Mouse (Mus musculus): ENCODE results near the gene Cpa5.

Cpa5 gene

DNA sequence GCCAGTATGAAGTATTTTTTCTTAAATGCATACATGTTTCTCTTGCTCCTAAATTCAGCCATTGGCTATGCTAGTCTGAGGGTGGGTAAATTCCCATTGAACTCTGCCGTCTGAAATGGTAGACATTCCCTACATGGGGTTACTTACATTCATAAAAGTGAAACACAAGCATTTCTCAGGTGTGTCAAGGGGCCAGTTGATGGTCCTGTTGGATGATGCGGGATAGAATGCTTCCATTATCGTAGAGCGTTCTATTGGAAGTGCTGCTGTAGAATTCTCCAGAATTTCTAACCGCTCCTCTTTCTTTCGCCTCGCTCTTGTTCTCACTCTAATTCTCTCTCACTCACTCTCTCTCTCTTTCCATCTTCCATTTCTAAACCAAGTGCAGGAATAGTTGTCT lies at the start of gene Cpa5:
Gene Cpa5, plus strand, starts transcription at position 301 of the 400 bp plus-strand sequence.
- no peak for DNase-seq

- no peak for DNase-seq
These were observed 48.7 kb upstream of the Cpa5 start for GRCm38 (mm10) chr6:30562132-30562531.

- no peak for DNase-seq
These were observed 47.2 kb upstream of the Cpa5 start for GRCm38 (mm10) chr6:30563575-30563974.

- no peak for DNase-seq
These were observed 46.8 kb upstream of the Cpa5 start for GRCm38 (mm10) chr6:30564051-30564450.

- DNase-seq: no peak
These were observed 42.7 kb upstream of the Cpa5 start, which contains the start of gene Cpa4 for GRCm38 (mm10) chr6:30568069-30568468. Cpa4 (plus strand) TSS chr6:30568369.

- DNase-seq: no peak
These were observed 41.5 kb upstream of the Cpa5 start for GRCm38 (mm10) chr6:30569331-30569730.

- no peak for DNase-seq
These were observed 40.8 kb upstream of the Cpa5 start for GRCm38 (mm10) chr6:30570012-30570411.

DNA sequence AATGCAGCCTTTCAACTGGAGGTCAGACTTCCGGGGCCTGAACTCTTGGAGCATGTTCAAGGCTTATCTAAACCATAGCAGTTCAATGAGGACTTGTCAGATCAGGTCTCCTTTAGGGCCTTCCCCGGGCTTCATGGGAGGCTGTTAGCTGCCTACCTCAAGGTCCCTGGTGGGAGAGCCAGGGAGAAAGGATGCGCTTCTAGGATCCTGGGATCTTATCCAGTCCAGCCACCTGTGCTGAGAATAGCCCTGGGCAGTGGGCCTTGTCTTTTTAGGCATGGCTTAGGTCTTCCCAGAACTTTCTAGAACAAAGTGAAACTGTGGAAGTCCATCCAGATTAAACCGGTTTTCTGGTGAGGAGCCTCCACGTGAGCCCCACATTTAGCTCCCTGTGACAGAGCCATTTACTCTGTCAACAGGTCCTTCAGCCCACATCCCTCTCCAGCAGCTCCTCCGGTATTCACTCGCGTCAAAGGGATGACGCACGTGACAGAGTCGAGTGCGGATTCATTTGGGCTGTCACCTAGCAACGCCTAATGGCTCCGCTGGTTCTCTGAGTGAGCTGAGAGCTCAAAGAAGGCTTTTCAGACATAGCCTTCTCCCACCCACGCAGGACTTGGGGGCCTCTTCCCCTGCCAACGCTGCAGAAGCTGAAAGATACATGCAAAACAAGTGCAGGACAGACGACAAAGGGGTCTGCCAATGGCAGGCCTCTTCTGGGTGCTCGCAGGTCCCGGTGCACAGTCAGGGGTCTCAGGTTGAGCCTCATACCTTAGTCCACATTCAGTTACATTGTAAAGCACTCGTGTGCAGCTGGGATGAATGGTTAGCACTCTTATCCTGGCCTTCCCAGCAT lies 38.1 kb upstream of the Cpa5 start:
- DNase-seq: no peak

DNA sequence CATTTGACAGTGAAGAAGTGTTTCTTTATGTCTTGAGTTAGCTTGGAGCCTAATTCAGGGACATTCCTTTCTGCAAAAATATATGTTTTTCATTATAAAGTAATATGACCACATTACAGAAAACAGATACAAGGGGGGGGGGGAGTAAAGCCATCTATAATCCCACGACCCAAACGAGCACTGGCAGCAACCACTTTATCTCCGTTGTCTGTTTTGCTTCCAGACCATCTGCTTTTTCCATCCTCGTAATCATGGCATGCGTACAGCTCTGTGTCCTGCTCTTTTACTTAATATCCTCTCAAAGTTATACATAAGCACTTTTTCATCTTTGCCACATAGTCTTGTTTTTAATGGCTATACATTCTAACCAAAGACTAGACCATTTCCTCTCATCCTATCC lies 37.4 kb upstream of the Cpa5 start:
- DNase-seq: no peak

DNA sequence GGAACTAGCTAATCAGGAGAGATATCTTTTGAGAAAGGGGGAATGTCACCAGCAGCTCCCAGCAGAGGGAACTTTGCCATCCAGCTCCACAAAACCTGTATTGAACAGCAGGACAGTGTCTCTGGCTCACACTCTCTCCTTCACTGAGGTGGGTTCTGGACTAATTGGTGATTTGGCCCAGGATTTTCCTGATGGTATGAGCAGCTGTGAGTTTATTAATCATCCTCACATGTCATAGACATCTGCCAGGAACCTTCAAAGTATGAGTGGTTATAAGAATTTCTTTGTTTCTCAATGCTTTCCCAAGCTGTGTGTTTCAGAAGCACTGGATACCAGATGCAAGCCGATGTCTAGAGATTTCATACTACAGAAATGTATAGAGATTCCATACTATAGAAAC lies 35.9 kb upstream of the Cpa5 start:
- DNase-seq: no peak

GRCm38 (mm10) chr6:30576477-30577203 lies 34.2 kb upstream of the Cpa5 start:
- no peak for DNase-seq

GRCm38 (mm10) chr6:30579961-30580840 lies 30.6 kb upstream of the Cpa5 start:
- DNase-seq: no peak

DNA sequence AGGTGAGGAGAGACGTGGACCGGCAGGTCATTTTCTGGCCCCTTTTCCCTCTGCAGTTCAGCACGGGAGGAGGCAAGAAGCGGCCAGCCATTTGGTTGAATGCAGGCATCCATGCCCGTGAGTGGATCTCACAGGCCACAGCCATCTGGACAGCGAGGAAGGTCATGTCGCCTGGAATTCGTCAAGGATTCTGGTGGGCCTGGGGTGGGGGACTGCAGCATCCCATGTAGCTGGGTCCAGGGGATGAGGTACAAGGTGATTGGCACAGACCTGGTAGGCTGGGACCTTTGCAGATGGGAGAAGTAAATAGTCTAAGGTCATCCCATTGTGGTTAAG lies 30.0 kb upstream of the Cpa5 start:
- DNase-seq: no peak

GRCm38 (mm10) chr6:30586886-30587442 lies 23.8 kb upstream of the Cpa5 start:
- DNase-seq: no peak

GRCm38 (mm10) chr6:30589819-30590218 lies 21.0 kb upstream of the Cpa5 start:
- no peak for DNase-seq

DNA sequence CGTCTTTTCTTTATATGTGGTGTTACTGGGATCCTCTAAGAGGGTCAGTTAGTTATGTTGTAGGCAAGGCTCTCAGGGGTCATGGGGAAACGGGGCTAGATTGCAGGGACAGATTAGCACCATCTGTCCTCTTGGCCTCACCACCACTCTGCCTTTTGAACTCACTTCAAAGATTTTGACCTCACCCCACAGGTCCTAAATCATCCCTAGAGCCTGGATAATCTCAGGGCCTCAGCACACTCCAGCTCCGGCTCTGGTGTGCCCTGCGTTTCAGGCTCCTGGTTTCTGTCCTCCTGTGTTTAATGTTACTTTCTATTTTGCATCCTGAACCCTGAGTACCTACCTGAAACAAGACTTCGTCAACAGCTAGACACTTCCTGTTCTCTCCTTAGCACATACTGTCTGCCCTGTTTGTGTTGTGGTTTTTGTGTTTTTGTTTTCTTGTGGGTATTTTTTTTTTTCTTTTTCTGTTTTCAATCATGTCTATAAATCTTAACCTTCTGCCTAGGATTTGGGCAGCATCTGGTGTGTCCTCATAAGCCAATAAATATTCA lies 18.9 kb upstream of the Cpa5 start:
- no peak for DNase-seq

DNA sequence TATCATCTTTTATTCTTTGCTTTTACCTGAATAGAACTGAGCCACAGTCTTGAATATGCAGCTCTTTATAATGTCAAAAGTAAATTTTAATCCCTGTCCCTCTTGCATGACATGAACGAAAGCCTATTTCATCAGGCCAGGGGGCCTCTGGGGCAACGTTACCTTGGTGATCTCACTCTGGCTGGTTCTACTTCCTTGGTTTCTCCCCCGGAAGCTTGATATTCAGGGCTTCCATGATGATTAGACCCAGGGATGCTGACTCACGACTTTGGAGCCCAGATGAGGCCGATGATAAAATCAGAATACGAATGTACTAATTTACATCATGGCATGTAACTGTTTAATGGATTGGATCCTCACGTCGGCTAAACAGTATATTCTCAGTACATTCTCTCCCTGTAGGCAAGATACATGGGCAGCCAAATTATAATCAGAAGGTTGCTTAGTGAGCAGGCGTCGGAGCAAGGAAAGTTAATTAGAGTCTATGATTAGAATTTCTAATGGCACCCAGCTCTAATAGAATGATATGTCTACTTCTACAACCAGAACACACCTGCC lies 18.3 kb upstream of the Cpa5 start:
- DNase-seq: no peak

GRCm38 (mm10) chr6:30594364-30594763 lies 16.4 kb upstream of the Cpa5 start:
- DNase-seq: no peak

DNA sequence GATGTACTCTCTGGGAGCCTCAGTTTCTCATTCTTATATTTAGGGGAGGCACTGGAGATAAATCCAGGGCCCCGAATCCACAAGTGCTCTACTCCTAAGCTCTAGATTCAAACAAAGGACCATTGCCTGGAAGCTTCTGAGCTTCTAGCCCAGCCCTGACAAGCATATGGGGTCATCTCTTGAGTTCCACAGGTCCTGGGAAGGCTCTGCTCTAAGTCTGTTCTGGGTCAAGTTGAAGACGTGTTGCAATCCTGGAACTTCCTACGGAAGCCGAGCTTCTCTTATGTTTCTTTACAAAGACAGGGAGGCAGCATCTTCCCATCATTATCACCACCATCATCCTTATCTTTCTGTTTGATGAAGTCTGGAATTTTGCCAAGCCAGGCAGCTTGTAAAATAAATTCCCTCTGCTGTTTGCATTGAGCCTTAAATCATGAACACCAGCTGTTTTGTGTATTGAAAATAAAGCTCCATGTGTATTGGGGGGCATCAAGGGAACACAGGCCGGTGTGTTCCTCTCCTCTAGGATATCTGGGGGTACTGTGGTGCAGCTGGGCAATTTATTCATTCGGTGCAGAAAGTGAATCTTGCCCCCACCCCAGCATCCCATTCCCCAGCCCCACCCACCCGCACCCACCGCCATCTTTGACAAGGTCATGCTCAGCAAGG lies 14.4 kb upstream of the Cpa5 start:
- DNase-seq: no peak

GRCm38 (mm10) chr6:30600033-30600432 lies 10.8 kb upstream of the Cpa5 start:
- DNase-seq: peak; percentile 39

- DNase-seq: no peak
These were observed 9.8 kb upstream of the Cpa5 start for GRCm38 (mm10) chr6:30600995-30601394.

Data from kidney, postnatal 10 days (tissue).